Mouse (Mus musculus) intestine, postnatal 0 days (tissue): ENCODE results near the gene Cnot6. TPM values are rescaled to one million over a fixed set of nuclear protein-coding genes. Genes with fewer than 3 reads are reported as not detected.

Experiments
- ATAC-seq: fragments of 200-750 bp; cut with Nextera tagmentation; 2 replicates; pipeline ENCODE4 v1.8.0; 2017; ENCODE audit warnings: mild to moderate bottlenecking, moderate TSS enrichment, moderate library complexity
- H3K27ac ChIP-seq: fragments of 300-500 bp; sonication (generic); 2 replicates; pipeline ENCODE4 v1.5.1; 2014; ENCODE audit warnings: mild to moderate bottlenecking, low read depth, low read length, moderate library complexity
- H3K27me3 ChIP-seq: fragments of 300-500 bp; sonication (generic); replicated peaks from 2 replicates; pipeline ENCODE4 v1.6.1; 2014; ENCODE audit warnings: low read length, mixed read lengths; ENCODE audit not compliant: control insufficient read depth, insufficient read depth
- H3K36me3 ChIP-seq: fragments of 300-500 bp; sonication (generic); 2 replicates; pipeline ENCODE4 v1.6.1; 2014; ENCODE audit warnings: mild to moderate bottlenecking, moderate library complexity; ENCODE audit not compliant: control insufficient read depth, insufficient read depth
- H3K4me1 ChIP-seq: fragments of 300-500 bp; sonication (generic); replicated peaks from 2 replicates; pipeline ENCODE4 v1.6.1; 2014; ENCODE audit warnings: antibody characterized with exemption, low read length, mixed read lengths; ENCODE audit not compliant: control insufficient read depth, insufficient read depth
- H3K4me2 ChIP-seq: fragments of 300-500 bp; sonication (generic); replicated peaks from 2 replicates; pipeline ENCODE4 v1.6.1; 2014; ENCODE audit warnings: low read depth, mild to moderate bottlenecking, moderate library complexity
- H3K4me3 ChIP-seq: fragments of 300-500 bp; sonication (generic); 2 replicates; pipeline ENCODE4 v1.5.1; 2014; ENCODE audit warnings: low read depth, low read length
- H3K9ac ChIP-seq: fragments of 300-500 bp; sonication (generic); 2 replicates; pipeline ENCODE4 v1.6.1; 2014; ENCODE audit warnings: mild to moderate bottlenecking, low read depth, low read length
- H3K9me3 ChIP-seq: fragments of 300-500 bp; sonication (generic); 2 replicates; pipeline ENCODE4 v1.6.1; 2016; ENCODE audit warnings: mixed run types; ENCODE audit not compliant: control insufficient read depth
- CTCF ChIP-seq: sonication (generic); IDR thresholded peaks from 2 replicates; pipeline ENCODE4 v1.5.1; 2016; ENCODE audit warnings: low read depth, mild to moderate bottlenecking, control low read depth, antibody characterized with exemption, moderate library complexity
- WGBS: fragments of 180-500 bp; shearing (Covaris S2); extraction: QIAGEN DNeasy Blood & Tissue Kit; methylation state at CpG from one replicate; pipeline ENCODE4 v1.1.7; 2014; 5-methylcytosine and 5-hydroxymethylcytosine counted together
- polyA plus RNA-seq: library from polyadenylated mRNA; unstranded; fragments of >200 nt; fragmentation: Nextera tagmentation; extraction: Ambion mirVana; gene quantifications from 2 replicates; pipeline ENCODE4 v1.2.1, GENCODE M21; 2015

Gene Cnot6
- polyA plus RNA-seq, 1 experiment from 2014 or later = 27.2 TPM

GRCm38 (mm10) chr11:49684237-49684973, 28.1 kb downstream of the Cnot6 start:
- TF ChIP-seq CTCF = no peak
- no peak for ATAC-seq
- Histone ChIP-seq H3K27me3 (no peaks in the 10 kb centered on the region), H3K9me3 (no peaks in the 10 kb centered on the region), H3K4me2 (no peak overlapping the region), H3K27ac (no peak overlapping the region), H3K4me1 (no peaks in the 10 kb centered on the region), H3K9ac (no peak overlapping the region), H3K4me3 (no peak overlapping the region), H3K36me3 (peaks cover 58% of the 10 kb centered on the region)
- 96% methylated on average over 12 of the region's 12 CpGs for WGBS

DNA sequence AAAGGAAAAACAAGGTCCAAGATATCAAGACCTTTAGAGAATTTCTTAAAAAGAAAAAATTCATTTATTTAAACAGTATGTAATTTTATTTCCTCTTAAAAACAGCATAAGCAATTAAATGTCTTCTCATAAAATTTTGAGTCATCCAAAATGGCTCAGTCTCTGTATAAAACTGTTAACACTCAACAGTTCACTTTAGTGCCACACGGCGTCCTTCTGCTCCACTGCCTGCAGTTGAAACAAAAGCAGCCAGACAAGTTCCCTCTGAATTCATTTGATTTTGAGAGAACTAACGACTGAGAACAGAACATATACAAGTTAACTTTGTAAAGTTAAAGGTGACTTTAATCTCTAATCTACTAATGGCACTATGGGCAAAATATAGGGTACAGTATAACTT, 39.1 kb downstream of the Cnot6 start:
- 82% methylated on average over 3 of the region's 3 CpGs for WGBS
- TF ChIP-seq CTCF = 0 out of 2 replicates have a peak, but pooled peaks have one; percentile 15
- H3K4me2 ChIP-seq = no peak overlapping the region
- no peak overlapping the region for H3K9ac ChIP-seq
- no peak overlapping the region for H3K4me3 ChIP-seq
- no peaks in the 10 kb centered on the region for H3K9me3 ChIP-seq
- H3K36me3 ChIP-seq = peaks cover 32% of the 10 kb centered on the region
- H3K27me3 ChIP-seq = no peaks in the 10 kb centered on the region
- ATAC-seq = no peak
- H3K4me1 ChIP-seq = no peaks in the 10 kb centered on the region
- H3K27ac ChIP-seq = no peak overlapping the region

DNA sequence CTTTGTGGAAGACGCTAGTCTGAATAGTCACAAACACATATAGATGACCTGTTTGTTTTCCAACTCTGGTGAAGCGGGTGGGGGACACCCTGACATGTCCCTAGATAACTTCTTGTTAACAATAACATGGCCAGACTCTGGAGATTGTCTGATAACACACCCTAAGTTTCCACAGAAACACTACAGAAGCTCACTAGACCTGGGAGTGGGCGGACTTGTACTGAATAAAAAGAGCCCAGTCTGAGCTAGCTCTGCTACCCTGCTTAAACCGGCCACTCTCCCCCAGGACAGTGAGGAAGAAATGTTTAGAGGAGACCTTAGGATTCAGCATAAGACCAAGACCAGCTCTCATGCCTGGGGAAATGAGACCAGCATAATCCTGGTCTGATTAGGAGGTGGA, 47.1 kb downstream of the Cnot6 start:
- Histone ChIP-seq H3K27ac (no peak overlapping the region), H3K9me3 (no peaks in the 10 kb centered on the region), H3K4me3 (no peak overlapping the region), H3K36me3 (peaks cover 3% of the 10 kb centered on the region; the same call in 1 of the 2 replicates), H3K27me3 (no peaks in the 10 kb centered on the region), H3K4me2 (no peak overlapping the region), H3K4me1 (0 out of 2 replicates have a peak, but pooled peaks cover 5% of the 10 kb centered on the region), H3K9ac (no peak overlapping the region)
- ATAC-seq = no peak
- TF ChIP-seq CTCF = no peak
- 74% methylated on average over 4 of the region's 4 CpGs for WGBS

GRCm38 (mm10) chr11:49664262-49665140, 48.0 kb downstream of the Cnot6 start:
- ATAC-seq = no peak
- H3K4me3 ChIP-seq = no peak overlapping the region
- H3K4me2 ChIP-seq = no peak overlapping the region
- no peak for TF ChIP-seq CTCF
- 75% methylated on average over 12 of the region's 12 CpGs for WGBS
- H3K9ac ChIP-seq = no peak overlapping the region
- H3K27ac ChIP-seq = no peak overlapping the region
- peaks cover 3% of the 10 kb centered on the region; the same call in 1 of the 2 replicates for H3K36me3 ChIP-seq
- H3K4me1 ChIP-seq = 0 out of 2 replicates have a peak, but pooled peaks cover 5% of the 10 kb centered on the region
- no peaks in the 10 kb centered on the region for H3K9me3 ChIP-seq
- H3K27me3 ChIP-seq = no peaks in the 10 kb centered on the region

GRCm38 (mm10) chr11:49663310-49663709, 49.2 kb downstream of the Cnot6 start, which contains the start of gene Scgb3a1:
Gene Scgb3a1 (plus strand): TSS chr11:49663610.
- 0 out of 2 replicates have a peak, but pooled peaks cover 5% of the 10 kb centered on the region for H3K4me1 ChIP-seq
- ATAC-seq = no peak
- WGBS = 50% methylated on average over 5 of the region's 5 CpGs

GRCm38 (mm10) chr11:49662292-49662780, 50.2 kb downstream of the Cnot6 start:
- Histone ChIP-seq H3K36me3 (no peaks in the 10 kb centered on the region), H3K4me1 (0 out of 2 replicates have a peak, but pooled peaks cover 5% of the 10 kb centered on the region), H3K9ac (no peak overlapping the region), H3K4me3 (no peak overlapping the region), H3K27ac (no peak overlapping the region), H3K9me3 (no peaks in the 10 kb centered on the region), H3K27me3 (no peaks in the 10 kb centered on the region), H3K4me2 (no peak overlapping the region)
- no peak for TF ChIP-seq CTCF
- 48% methylated on average over 15 of the region's 15 CpGs for WGBS
- no peak for ATAC-seq

More at GRCm38 (mm10) chr11:49663310-49663709, 49.2 kb downstream of the Cnot6 start, which contains the start of gene Scgb3a1:
- Histone ChIP-seq H3K36me3 (peaks cover 2% of the 10 kb centered on the region; the same call in 1 of the 2 replicates), H3K4me2 (no peak within 1 kb of the TSS), H3K9me3 (no peaks in the 10 kb centered on the region), H3K4me3 (no peak within 1 kb of the TSS), H3K27me3 (no peaks in the 10 kb centered on the region), H3K27ac (no peak within 1 kb of the TSS), H3K9ac (no peak within 1 kb of the TSS)
- TF ChIP-seq CTCF = no peak
